Mouse (Mus musculus) cerebellum, adult 9-11 months (tissue): Measurements from ENCODE around the gene Cs.

ENCODE experiments used
- DNase-seq: peaks from one replicate; pipeline ENCODE4 v3.0.0; 2022

Gene Cs

DNA sequence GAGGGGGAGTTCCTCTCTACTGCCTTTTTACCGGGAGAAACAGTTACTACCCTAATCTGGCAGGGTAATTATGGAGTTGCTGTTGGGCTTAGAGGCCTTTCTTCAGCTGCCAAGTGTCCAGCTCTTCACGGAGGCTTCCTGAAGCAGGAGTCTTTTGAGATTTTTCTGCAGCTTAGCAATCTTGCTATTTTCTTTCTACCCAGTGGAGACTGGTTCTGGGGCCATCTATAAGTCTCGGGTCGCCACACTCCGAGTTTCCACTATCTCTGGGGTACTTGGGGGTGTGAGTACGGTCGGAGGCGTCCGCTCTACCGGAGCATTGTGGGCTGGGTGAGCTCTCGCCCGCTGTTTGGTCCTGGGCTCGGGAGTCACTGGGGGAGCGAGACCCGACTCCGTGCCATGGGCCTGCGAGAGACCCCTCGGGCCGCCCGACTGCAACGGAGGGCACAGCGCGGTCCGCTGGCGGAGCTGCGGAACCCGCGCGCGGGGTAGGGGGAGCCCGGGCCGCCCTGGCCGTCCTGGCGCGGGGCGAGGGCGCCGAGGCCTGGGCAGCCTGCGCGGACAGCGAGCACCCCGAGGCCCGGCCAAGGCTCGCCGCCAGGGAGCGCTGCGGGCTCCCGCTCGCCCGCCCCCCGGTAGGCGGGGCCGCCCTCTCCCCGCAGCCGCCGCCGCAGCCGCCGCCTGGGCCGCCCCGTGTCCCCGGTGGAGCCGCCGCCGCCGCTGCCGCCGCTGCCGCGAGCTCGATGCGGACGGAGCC, 39.1 kb downstream of the Cs start, which contains the start of gene Ankrd52:
Gene Ankrd52 (plus strand): TSS at position 661 of the 757 bp plus-strand sequence.
- DNase-seq: peak; percentile 87

DNA sequence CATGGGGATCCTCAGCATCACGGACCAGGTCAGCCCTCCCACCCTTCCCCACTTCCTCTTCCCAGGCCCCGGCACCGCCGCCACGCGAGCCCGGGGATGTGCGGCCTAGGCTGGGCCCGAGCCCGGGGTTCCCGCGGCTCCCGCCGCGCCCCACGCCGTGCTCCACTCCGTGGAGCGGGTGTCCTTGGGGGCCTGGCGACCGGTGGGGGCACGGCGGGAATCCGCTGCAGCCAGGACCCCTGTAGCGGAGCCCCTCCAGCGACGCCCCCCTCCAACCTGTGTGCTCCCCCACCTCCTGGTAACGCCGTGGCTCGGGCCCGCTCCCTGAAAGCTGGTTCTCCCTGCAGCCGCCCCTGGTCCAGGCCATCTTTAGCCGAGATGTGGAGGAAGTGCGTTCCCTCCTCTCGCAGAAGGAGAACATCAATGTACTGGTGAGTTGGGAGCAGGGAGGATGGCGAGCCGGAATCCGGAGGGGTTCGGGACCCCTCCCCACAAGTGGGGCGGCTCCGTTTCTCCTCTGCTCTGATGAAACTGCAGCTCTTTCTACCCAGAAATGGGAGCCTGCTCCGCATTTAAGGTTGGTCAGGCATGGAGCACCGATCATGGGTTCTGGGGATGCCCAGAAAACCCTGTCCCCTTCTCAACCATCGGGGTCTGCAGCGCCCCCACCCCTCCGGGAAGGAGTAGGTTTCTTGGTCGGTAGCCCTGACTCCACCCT, 39.8 kb downstream of the Cs start:
- no peak for DNase-seq

DNA sequence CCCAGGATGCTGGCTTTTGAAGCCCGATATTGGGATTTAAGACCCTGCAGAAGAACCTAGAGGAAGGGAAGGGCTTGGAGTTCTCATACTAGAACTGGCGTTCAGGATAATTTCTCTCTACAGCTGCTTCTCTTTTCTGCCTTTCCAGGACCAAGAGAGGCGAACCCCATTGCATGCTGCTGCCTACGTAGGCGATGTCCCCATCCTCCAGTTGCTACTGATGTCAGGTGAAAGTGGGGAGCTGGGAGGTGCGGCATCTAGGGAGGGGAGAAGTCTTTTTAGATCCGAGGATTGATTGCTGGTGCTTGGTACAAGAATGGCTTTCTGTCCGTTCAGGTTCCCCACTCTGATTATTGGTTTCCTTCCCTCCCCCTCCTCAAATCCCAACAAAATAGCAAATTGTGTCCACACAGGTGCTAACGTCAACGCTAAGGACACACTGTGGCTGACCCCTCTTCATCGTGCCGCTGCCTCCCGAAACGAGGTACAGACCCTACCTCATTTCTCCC, 40.5 kb downstream of the Cs start:
- DNase-seq: no peak

DNA sequence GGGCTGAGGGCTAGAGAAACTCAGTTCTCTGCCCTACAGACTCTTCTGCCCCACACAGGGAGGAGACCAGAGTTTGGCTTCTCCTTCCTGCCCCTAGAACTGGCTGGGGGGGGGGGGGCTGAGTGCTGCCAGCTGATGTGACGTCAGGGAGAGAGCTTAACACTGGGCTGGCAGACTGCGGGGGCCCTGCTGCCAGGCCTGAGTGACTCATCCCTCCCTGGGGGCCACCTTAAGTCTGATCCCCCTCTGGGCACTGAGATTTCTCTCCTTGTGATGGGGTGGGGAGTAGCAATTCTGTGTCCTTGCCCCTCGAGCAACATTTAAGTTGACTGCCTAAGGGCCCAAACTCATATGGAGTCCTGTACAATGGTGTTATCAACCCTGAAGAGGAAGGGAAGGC, 40.9 kb downstream of the Cs start:
- no peak for DNase-seq

DNA sequence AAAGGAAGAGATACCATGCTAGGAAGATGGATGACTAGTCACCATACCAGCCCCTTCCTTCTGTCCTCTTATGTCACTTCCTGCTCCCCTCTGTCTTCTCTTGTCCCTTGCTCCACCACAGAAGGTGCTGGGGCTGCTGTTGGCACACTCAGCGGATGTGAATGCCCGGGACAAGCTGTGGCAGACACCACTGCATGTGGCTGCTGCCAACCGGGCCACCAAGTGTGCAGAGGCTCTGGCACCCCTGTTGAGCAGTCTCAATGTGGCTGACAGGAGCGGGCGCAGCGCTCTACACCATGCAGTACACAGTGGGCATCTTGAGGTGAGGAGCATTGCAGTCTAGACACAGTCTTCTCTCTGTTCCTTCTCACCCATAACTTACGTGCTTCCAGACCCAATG, 41.7 kb downstream of the Cs start:
- DNase-seq: no peak

DNA sequence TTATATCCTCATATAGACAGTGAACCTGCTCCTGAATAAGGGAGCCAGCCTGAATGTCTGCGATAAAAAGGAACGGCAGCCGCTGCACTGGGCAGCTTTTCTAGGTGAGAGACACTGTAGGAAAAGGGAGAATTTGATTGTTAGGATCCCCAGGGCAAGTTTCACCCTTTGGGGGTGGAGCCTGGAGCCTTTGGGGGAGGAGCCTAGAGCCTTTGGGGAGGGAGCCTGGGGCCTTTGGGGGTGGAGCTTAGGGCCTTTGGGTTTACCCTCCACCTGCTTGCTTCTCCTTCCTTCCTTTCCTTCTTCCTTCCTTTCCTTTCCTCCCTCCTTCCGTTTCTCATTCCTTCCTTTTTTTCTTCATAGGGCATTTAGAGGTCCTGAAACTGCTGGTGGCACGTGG, 43.0 kb downstream of the Cs start:
- DNase-seq: no peak

DNA sequence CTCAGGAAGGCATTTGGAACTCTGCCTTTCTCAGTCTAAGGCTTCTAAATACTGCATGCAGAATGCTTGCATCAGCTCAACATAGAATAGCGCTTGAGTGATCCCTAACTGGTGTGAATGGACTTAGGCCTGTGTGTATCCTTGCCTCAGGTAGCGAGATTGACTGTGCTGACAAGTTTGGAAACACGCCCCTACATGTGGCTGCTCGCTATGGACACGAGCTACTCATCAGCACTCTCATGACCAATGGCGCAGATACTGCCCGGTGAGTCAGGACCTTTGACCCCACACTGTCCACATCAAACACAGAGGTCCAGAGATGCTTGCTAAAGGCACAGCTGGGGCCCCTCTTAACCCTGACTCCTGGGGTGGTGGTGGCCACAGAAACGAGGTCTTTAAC, 44.9 kb downstream of the Cs start:
- no peak for DNase-seq

DNA sequence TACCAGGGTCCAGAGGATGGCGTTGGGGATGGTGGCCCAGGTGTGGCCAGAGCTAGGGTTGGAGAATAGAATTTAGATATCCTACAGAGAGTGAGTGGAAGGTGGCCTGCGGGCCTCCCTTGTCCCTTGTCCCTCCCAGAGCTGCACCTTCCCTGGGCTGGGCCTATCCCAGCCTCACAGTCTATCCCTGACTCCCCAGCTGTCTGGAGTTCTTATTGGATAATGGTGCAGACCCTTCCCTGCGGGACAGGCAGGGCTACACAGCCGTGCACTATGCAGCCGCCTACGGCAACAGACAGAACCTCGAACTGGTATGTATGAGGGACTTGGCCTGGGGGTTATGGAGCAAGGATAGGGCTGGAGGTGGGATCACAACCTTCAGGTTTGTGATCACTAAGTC, 48.4 kb downstream of the Cs start:
- no peak for DNase-seq

DNA sequence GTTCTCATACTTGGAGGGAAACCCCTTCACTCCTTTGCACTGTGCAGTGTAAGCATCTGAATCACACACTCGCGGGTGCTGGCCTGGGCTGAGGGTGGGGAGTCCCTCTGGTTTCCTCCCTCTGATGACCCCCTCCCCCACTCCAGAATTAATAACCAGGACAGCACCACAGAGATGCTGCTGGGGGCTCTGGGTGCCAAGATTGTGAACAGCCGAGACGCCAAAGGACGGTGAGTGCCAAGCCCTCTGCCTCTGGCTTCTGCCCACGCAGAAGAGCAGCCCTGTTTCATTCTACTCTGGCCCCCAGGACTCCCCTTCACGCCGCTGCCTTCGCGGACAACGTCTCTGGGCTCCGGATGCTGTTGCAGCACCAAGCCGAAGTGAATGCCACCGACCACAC, 51.4 kb downstream of the Cs start:
- DNase-seq: no peak

DNA sequence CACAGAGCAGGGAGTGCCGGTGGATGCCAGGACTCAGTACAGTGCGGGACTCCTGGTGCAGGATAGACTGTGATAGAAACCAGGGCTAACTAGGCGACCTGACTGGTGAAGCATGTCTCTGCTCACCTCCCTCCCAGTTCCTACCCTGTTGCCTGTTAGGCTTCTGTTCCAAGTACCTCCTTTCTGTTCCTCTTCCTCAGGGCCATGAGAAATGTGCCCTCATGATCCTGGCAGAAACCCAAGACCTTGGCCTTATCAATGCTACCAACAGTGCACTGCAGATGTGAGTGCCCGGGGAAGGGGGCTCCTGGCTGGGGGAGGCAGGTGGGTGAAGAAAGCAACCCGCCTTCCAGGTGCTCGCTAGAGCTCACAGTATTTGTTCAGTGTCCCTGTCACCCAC, 52.0 kb downstream of the Cs start:
- DNase-seq: no peak

DNA sequence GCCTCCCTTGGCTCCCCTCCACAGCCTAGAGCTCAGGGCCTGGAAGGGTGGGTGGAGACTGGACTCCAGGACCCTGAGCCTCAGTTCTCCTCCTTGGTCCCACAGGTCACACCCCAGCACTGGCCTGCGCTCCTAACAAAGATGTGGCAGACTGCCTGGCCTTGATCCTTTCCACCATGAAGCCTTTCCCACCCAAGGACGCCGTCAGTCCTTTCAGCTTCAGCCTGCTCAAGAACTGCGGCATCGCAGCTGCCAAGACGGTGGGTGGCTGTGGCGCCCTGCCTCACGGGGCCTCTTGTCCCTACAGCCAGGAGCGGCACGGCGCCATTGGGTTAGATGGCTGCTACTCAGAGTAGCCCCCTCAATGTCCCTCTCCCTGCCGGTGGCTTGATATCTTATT, 52.8 kb downstream of the Cs start:
- no peak for DNase-seq

DNA sequence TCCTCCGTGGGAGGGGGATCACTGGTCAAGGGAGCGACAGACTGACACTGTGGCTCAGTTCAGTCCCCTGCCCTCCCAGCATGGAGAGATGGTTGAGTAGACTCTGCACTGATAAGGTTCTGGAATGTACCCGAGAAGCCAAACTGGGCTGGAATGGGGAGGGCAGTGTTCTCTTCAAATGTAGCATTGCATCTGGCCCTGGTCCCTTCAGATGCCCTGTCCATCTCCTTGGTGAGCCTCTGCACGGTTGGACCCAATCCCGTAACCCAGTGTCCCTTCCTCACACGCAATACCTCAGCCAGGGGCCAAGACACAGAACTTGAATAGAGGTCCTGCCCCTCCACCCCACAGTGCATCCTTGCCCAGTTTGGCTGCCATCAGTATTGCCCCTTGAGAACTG, 54.3 kb downstream of the Cs start:
- no peak for DNase-seq

DNA sequence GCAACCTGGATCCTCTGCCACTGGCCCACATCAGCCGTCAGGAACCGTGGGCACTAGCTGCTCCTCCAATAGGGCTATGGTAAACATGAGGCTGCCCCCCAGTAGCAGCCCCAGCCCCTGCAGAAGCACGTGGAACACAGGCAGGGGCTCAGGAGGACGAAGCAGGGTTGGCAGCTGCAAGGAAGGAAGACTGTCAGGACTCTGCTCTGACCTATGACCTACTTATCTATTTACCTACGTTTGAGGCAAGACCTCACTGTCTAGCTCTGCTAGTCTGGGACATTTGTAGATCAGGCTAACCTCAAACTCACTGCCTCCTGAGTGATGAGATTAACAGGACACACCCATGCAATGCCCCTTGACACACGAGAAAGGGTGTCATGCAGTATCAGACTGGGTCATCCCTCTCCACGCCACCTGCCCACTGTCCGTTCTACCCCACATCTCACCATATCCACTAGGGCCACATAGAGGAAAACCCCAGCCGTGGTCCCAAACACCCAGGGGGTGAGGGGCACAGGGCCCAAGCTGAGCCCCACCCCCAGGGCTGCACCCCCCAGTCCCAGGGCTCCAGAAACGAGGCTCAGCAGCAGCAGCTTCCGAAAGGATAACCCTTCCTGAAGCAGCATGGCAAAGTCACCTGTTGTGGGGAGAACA, 58.6 kb downstream of the Cs start:
- DNase-seq: no peak

DNA sequence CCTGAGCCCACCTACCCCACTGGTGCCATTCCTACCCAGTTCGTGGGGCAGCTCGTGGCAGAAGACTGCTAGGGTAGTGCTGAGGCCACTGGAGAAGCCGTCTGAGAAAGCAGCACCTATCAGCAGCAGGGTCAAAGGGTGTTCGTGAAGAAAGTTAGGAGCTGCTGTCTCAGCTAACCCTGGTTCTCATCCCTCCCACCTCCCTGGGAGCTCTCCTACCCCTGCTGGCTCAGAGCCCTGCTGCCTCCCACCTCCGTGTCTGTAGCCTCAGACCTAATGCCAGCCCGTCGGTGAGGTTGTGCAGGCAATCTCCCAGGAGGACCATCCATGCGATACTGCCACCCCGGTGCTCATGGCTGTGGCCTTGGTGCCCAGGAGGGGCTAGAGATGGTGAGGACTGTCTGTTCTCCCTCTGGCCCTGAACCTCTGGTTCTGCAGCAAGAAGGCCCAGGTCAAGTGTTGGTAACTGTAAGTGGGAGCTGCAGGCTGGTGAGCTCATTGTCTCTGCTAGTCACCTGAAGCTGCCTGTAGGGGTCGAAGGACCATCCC, 59.3 kb downstream of the Cs start:
- no peak for DNase-seq

DNA sequence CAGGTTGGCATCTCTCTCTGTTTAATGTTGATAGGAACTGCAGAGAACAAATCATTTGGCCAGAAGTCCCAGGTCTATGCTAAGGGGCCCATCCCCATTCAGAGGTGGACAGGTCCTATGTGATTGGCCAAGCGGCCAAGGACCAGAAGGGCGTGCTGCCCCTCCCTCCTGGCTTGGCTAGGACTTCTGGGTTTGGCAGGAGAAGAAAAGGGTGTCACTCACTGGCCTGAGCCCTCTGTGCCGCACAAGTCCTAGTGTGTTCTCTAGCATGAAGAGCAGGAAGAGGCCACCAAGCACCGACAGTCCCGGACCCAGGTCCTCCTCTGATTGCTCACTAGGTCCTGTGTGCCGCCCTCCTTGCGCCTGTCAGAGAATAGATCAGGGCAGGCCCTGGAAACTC, 59.9 kb downstream of the Cs start:
- peak; percentile 76 for DNase-seq

DNA sequence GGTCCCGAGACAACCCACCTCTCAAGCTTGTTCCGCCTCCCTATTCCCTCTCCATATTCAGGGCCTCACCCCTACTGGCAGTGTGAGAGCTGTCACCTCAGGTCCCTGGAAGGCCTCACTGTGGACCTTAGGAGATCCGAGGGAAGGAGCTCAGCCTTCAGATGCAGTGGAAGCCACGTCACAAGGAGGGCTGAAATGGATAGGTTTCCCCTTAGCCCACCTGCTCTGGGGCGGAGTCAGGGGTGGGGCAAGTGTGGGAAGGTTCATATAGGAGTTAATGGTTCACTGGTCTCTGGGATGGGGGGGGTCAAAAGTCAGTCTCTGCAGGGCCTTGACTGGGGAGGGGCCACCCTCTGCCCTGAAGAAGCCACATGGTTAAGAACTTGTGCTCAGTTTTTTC, 62.8 kb downstream of the Cs start:
- peak; percentile 15 for DNase-seq

DNA sequence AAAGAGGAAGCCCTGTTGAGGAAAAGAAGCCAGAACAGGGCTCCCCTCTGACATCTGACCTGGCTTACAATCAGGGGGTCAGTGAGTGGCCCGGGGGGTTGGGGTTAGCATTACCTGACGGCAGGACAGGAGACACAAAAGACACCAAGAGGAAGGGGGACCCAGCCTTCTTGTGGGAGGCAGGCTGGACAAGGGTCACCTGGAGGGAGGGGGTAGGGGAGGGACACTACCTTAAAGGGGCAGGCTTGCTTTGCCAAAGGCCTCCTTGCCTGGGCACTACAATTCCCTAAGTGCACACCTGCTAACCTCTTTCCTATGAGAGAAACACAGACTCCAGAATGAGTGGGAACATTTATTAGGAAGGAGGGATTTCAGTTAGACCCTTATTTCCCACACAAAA, 63.5 kb downstream of the Cs start, which contains the start of gene Slc39a5:
Gene Slc39a5 (minus strand): TSS at position 174 of the 400 bp plus-strand sequence.
- peak; percentile 17 for DNase-seq

DNA sequence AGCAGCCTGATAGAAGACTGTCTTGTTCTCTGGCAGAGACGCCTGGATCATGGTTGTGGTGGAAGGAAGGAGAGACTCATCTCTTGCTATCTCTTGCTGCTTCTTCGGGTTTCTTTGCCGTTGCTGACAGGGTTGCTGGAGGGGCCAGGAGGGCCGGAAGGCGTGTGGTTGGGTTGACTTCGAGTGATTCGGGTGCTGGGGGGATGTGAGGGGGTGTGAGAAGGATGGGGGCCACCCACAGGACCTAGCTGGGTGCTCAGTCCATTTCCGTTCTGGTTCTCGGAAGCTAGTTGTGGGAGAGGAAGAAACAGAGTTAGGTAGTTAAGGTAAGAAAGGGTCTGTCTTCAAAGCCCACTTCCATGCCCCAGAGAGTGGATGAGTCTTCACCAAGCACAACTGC, 64.1 kb downstream of the Cs start:
- DNase-seq: no peak

DNA sequence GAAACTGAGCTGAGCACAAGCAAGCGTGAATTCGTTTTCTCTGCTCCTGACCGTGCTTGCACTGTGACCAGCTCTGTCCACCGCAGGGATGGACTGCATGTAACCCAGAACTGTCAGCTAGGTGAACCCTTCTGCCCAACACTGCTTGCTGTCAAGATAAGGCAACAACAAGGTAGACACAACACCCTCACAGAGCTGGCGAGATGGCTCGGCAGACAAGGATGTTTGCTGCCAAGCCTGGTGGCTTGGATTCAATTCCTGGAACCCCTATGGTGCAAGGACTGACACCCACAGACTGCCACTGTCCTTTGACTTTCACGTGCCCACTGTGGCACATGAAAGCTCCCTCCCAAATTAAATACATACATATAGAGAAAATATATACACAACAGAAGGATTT, 66.4 kb downstream of the Cs start:
- peak; percentile 84 for DNase-seq

DNA sequence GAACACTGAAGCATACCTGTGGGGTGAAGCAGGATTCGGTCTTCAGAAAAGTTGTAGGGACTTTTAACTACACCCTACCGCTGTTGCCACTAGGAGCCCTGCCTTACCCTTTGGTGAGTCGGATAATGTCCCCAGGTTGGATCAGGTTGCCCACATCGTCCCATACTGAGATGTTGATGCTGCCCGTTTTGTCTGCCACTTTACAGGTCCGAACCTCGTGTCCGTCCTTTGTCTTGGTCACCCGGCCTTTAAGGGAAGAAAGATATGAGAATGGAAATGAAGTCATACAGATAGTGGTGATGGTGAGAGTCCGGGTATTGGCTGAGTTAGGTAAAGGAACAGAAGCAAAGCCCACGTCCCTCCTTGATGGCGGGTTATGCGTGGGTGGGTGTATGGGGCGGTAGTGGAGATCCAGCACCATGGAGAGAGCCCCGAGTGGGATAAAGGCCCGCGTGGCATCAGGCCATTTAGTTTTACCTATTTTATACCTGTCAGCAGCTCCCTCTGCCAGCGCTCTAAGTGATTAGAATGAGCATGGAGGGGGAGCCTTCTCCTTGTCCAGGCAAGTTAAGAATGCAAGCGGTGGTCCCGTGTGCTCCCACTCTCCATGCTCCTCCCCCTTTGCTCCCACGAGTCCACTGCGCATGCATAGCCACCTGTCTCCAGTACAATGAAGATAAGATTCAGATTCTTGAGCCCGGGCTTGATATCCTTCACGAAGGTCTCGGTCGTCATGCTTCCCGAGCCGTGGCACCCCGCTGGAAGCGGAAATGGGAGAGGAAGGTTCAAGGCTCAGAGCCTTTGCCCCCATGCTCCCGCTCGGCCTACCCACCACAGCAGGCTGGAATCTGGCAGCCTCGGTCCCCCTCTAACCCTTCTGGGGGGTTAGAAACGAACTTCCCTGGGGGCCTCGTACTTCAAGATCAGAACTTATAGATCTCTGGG, 71.3 kb downstream of the Cs start:
- peak; percentile 72 for DNase-seq

DNA sequence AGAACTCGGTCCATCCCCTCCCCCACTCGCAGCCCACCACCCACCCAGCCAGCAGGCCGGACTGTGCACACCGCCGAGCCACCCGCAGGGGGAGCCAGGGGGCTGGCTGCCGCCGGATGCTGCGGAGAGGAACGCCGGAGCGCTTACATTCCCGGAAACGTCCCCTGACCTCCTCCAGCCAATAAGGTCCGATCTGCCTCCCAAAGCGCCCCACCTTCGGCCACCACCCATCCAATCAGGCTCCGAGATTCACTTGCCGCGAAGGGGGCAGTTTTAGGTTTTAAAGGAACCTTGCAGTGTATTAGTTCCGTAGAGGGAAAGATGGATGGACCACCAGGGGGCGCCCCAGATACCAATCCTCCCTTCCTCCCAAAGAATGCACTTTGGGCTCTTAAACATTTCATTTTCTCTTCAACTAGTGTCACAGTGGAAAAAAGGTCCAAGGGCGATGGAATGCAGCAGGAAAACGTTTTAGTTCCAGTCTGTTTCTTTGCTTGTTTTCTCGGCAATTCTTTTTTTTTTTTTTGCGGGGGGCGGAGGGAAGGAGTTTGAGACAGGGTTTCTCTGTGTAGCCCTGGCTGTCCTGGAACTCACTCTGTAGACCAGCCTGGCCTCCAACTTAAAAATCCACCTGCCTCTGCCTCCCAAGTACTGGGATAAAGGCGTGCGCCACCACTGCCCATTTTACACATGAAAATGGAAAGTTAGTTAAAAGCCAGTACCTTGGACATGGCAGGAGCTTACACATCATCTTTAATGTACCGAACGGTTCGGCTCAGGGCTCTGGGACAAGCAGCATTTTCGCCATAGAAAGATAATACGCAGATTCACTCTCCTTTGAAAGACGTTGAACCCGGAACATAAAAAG, 72.4 kb downstream of the Cs start:
- peak; percentile 98 for DNase-seq

DNA sequence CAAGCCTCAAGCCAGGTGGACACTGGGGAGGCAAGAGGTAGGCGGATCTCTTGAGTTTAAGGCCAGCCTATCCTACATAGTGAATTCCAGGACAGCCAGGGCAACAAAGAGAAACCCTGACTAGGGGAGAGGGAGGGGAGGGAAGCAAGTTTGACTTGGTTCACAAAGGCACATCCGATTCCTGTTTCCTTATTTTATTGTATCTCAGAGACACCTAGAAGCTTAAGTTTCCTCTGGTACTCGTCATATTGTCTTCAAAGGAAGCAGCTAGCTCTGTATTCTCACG, 73.0 kb downstream of the Cs start:
- DNase-seq: no peak
